Mouse (Mus musculus): ENCODE measurements around the gene Angel2. TPM values are rescaled to one million over a fixed set of nuclear protein-coding genes. Genes with fewer than 3 reads are reported as not detected.

Angel2 gene
- polyA plus RNA-seq, 1 experiment from 2014 or later: 52.9 TPM

- Histone ChIP-seq H3K27ac (no peak overlapping the region), H3K4me3 (no peak overlapping the region), H3K4me1 (replicated peaks) (peaks cover 42% of the 10 kb centered on the region), H3K36me3 (peaks cover 57% of the 10 kb centered on the region), H3K27me3 (ENCODE audit: insufficient read depth, poor library complexity, severe bottlenecking) (no peaks in the 10 kb centered on the region), H3K9me3 (no peaks in the 10 kb centered on the region)
- 82% methylated on average over 1 of the region's 1 CpGs for WGBS
- no peak for DNase-seq (ENCODE audit: low spot score)
These were observed 49.9 kb downstream of the Angel2 start for GRCm38 (mm10) chr1:190974833-190975232.

- Histone ChIP-seq H3K4me1 (replicated peaks) (peaks cover 51% of the 10 kb centered on the region), H3K27ac (peak overlapping the region; percentile 50; the same call in 1 of the 2 replicates), H3K36me3 (peaks cover 36% of the 10 kb centered on the region), H3K9me3 (no peaks in the 10 kb centered on the region), H3K27me3 (ENCODE audit: insufficient read depth, poor library complexity, severe bottlenecking) (peaks cover 3% of the 10 kb centered on the region; the same call in 1 of the 2 replicates), H3K4me3 (peak overlapping the region; percentile 74)
- WGBS: 62% methylated on average over 11 of the region's 11 CpGs
- DNase-seq (ENCODE audit: low spot score): no peak
These were observed 52.1 kb downstream of the Angel2 start for GRCm38 (mm10) chr1:190976887-190977573.

- Histone ChIP-seq H3K4me1 (replicated peaks) (peaks cover 51% of the 10 kb centered on the region), H3K4me3 (peak overlapping the region; percentile 74), H3K36me3 (peaks cover 27% of the 10 kb centered on the region), H3K9me3 (no peaks in the 10 kb centered on the region), H3K27ac (peak overlapping the region; percentile 94), H3K27me3 (ENCODE audit: insufficient read depth, poor library complexity, severe bottlenecking) (peaks cover 3% of the 10 kb centered on the region; the same call in 1 of the 2 replicates)
- under 1% methylated on average over 22 of the region's 22 CpGs for whole genome bisulfite sequencing
- peak; percentile 49 for DNase-seq (ENCODE audit: low spot score)
These were observed 53.1 kb downstream of the Angel2 start for GRCm38 (mm10) chr1:190978001-190978400.

GRCm38 (mm10) chr1:190978511-190979073 lies 53.7 kb downstream of the Angel2 start:
- no peaks in the 10 kb centered on the region for H3K9me3 ChIP-seq
- peak overlapping the region; percentile 74 for H3K4me3 ChIP-seq
- peaks cover 51% of the 10 kb centered on the region for H3K4me1 ChIP-seq (replicated peaks)
- H3K27ac ChIP-seq: peak overlapping the region; percentile 94
- peaks cover 3% of the 10 kb centered on the region; the same call in 1 of the 2 replicates for H3K27me3 ChIP-seq (ENCODE audit: insufficient read depth, poor library complexity, severe bottlenecking)
- WGBS: under 1% methylated on average over 46 of the region's 46 CpGs
- H3K36me3 ChIP-seq: peaks cover 21% of the 10 kb centered on the region
- peak; percentile 79 for DNase-seq (ENCODE audit: low spot score)

- H3K4me1 ChIP-seq (replicated peaks): peaks cover 51% of the 10 kb centered on the region
- peaks cover 15% of the 10 kb centered on the region for H3K36me3 ChIP-seq
- H3K27me3 ChIP-seq (ENCODE audit: insufficient read depth, poor library complexity, severe bottlenecking): peaks cover 3% of the 10 kb centered on the region; the same call in 1 of the 2 replicates
- no peaks in the 10 kb centered on the region for H3K9me3 ChIP-seq
- peak within 1 kb of the TSS; percentile 74 for H3K4me3 ChIP-seq
- H3K27ac ChIP-seq: peak within 1 kb of the TSS; percentile 94
- WGBS: under 1% methylated on average over 38 of the region's 38 CpGs
- DNase-seq (ENCODE audit: low spot score): peak; percentile 94
These were observed 54.2 kb downstream of the Angel2 start, which contains the start of gene Vash2 for GRCm38 (mm10) chr1:190979100-190979563. Gene Vash2, minus strand, starts transcription at chr1:190979296.

GRCm38 (mm10) chr1:190980470-190980869 lies 55.6 kb downstream of the Angel2 start:
- Histone ChIP-seq H3K4me1 (replicated peaks) (peaks cover 47% of the 10 kb centered on the region), H3K4me3 (no peak overlapping the region), H3K9me3 (no peaks in the 10 kb centered on the region), H3K27me3 (ENCODE audit: insufficient read depth, poor library complexity, severe bottlenecking) (peaks cover 3% of the 10 kb centered on the region; the same call in 1 of the 2 replicates), H3K36me3 (peaks cover 2% of the 10 kb centered on the region), H3K27ac (no peak overlapping the region)
- no peak for DNase-seq (ENCODE audit: low spot score)
- 92% methylated on average over 1 of the region's 1 CpGs for WGBS

- Histone ChIP-seq H3K27ac (no peak overlapping the region), H3K4me1 (replicated peaks) (peaks cover 43% of the 10 kb centered on the region), H3K27me3 (ENCODE audit: insufficient read depth, poor library complexity, severe bottlenecking) (peaks cover 3% of the 10 kb centered on the region; the same call in 1 of the 2 replicates), H3K4me3 (no peak overlapping the region), H3K36me3 (no peaks in the 10 kb centered on the region), H3K9me3 (no peaks in the 10 kb centered on the region)
- no peak for DNase-seq (ENCODE audit: low spot score)
- WGBS: 82% methylated on average over 4 of the region's 4 CpGs
These were observed 56.5 kb downstream of the Angel2 start for GRCm38 (mm10) chr1:190981412-190981811.

- no peak for DNase-seq (ENCODE audit: low spot score)
- no peaks in the 10 kb centered on the region for H3K36me3 ChIP-seq
- no peaks in the 10 kb centered on the region for H3K9me3 ChIP-seq
- no peak overlapping the region for H3K4me3 ChIP-seq
- H3K4me1 ChIP-seq (replicated peaks): no peaks in the 10 kb centered on the region
- 84% methylated on average over 9 of the region's 9 CpGs for WGBS
- H3K27ac ChIP-seq: no peak overlapping the region
- H3K27me3 ChIP-seq (ENCODE audit: insufficient read depth, poor library complexity, severe bottlenecking): no peaks in the 10 kb centered on the region; the same call in 1 of the 2 replicates
These were observed 64.6 kb downstream of the Angel2 start for GRCm38 (mm10) chr1:190989437-190990082.

- H3K36me3 ChIP-seq: no peaks in the 10 kb centered on the region
- WGBS: 79% methylated on average over 7 of the region's 7 CpGs
- no peak for DNase-seq (ENCODE audit: low spot score)
- H3K9me3 ChIP-seq: peaks cover 6% of the 10 kb centered on the region; the same call in 1 of the 2 replicates
- no peaks in the 10 kb centered on the region for H3K4me1 ChIP-seq (replicated peaks)
- H3K4me3 ChIP-seq: no peak overlapping the region
- H3K27me3 ChIP-seq (ENCODE audit: insufficient read depth, poor library complexity, severe bottlenecking): no peaks in the 10 kb centered on the region; the same call in 1 of the 2 replicates
- H3K27ac ChIP-seq: no peak overlapping the region
These were observed 70.6 kb downstream of the Angel2 start for GRCm38 (mm10) chr1:190995548-190995947.

- Histone ChIP-seq H3K36me3 (no peaks in the 10 kb centered on the region), H3K4me3 (no peak overlapping the region), H3K27me3 (ENCODE audit: insufficient read depth, poor library complexity, severe bottlenecking) (no peaks in the 10 kb centered on the region; the same call in 1 of the 2 replicates), H3K27ac (no peak overlapping the region), H3K4me1 (replicated peaks) (no peaks in the 10 kb centered on the region), H3K9me3 (peaks cover 6% of the 10 kb centered on the region; the same call in 1 of the 2 replicates)
- WGBS: 76% methylated on average over 6 of the region's 6 CpGs
- DNase-seq (ENCODE audit: low spot score): no peak
These were observed 71.5 kb downstream of the Angel2 start for GRCm38 (mm10) chr1:190996346-190996877.
